Mouse (Mus musculus) hindbrain, embryonic 11.5 days (tissue): ENCODE data around the gene Sox5. TPM values are rescaled to one million over a fixed set of nuclear protein-coding genes. Genes with fewer than 3 reads are reported as not detected.

Source experiments
- ATAC-seq: fragments of 200-750 bp; cut with Nextera tagmentation; 2 replicates; pipeline ENCODE4 v1.8.0; 2017; ENCODE audit warnings: mild to moderate bottlenecking, moderate TSS enrichment, moderate library complexity; ENCODE audit not compliant: low FRiP score
- DNase-seq: peaks from one replicate; pipeline ENCODE4 v3.0.0-alpha.2; 2015; ENCODE audit warnings: low spot score
- H3K27ac ChIP-seq: fragments of 300-500 bp; sonication (generic); 2 replicates; pipeline ENCODE4 v1.5.1; 2014; ENCODE audit warnings: mild to moderate bottlenecking, low read depth, low read length
- H3K27me3 ChIP-seq: fragments of 300-500 bp; sonication (generic); 2 replicates; pipeline ENCODE4 v1.6.1; 2014; ENCODE audit warnings: mild to moderate bottlenecking, low read length, moderate library complexity, mixed read lengths; ENCODE audit not compliant: control insufficient read depth, insufficient read depth
- H3K36me3 ChIP-seq: fragments of 300-500 bp; sonication (generic); 2 replicates; pipeline ENCODE4 v1.6.1; 2014; ENCODE audit warnings: mild to moderate bottlenecking, low read length, moderate library complexity, mixed read lengths; ENCODE audit not compliant: control insufficient read depth, insufficient read depth
- H3K4me1 ChIP-seq: fragments of 300-500 bp; sonication (generic); replicated peaks from 2 replicates; pipeline ENCODE4 v1.6.1; 2014; ENCODE audit warnings: low read length, mixed read lengths; ENCODE audit not compliant: control insufficient read depth, insufficient read depth
- H3K4me2 ChIP-seq: fragments of 300-500 bp; sonication (generic); replicated peaks from 2 replicates; pipeline ENCODE4 v1.6.1; 2014; ENCODE audit warnings: mild to moderate bottlenecking, low read depth, low read length
- H3K4me3 ChIP-seq: fragments of 300-500 bp; sonication (generic); 2 replicates; pipeline ENCODE4 v1.5.1; 2014; ENCODE audit warnings: low read depth, low read length
- H3K9ac ChIP-seq: fragments of 300-500 bp; sonication (generic); 2 replicates; pipeline ENCODE4 v1.6.1; 2014; ENCODE audit warnings: low read depth, low read length
- H3K9me3 ChIP-seq: fragments of 300-500 bp; sonication (generic); 2 replicates; pipeline ENCODE4 v1.6.1; 2016; ENCODE audit warnings: low read length; ENCODE audit not compliant: control insufficient read depth
- WGBS: fragments of 180-500 bp; shearing (Covaris S2); extraction: QIAGEN DNeasy Blood & Tissue Kit; methylation state at CpG from one replicate; pipeline ENCODE4 v1.1.7; 2014; 5-methylcytosine and 5-hydroxymethylcytosine counted together
- polyA plus RNA-seq: library from polyadenylated mRNA; unstranded; fragments of >200 nt; fragmentation: Nextera tagmentation; extraction: Ambion mirVana; gene quantifications from 2 replicates; pipeline ENCODE4 v1.2.1, GENCODE M21; 2014

Gene Sox5
- polyA plus RNA-seq, 1 experiment from 2014 or later, result 35.0 TPM

- H3K4me3 ChIP-seq, result no peak overlapping the region
- no peaks in the 10 kb centered on the region for H3K27me3 ChIP-seq
- H3K9me3 ChIP-seq, result no peaks in the 10 kb centered on the region
- no peak overlapping the region for H3K27ac ChIP-seq
- H3K4me1 ChIP-seq, result no peaks in the 10 kb centered on the region
- DNase-seq, result no peak
- 60% methylated on average over 3 of the region's 3 CpGs for whole genome bisulfite sequencing
- no peak overlapping the region for H3K9ac ChIP-seq
- no peak overlapping the region for H3K4me2 ChIP-seq
- ATAC-seq, result no peak
- H3K36me3 ChIP-seq, result no peaks in the 10 kb centered on the region
These were observed 39.2 kb downstream of the Sox5 start for GRCm38 (mm10) chr6:144742559-144742958.

DNA sequence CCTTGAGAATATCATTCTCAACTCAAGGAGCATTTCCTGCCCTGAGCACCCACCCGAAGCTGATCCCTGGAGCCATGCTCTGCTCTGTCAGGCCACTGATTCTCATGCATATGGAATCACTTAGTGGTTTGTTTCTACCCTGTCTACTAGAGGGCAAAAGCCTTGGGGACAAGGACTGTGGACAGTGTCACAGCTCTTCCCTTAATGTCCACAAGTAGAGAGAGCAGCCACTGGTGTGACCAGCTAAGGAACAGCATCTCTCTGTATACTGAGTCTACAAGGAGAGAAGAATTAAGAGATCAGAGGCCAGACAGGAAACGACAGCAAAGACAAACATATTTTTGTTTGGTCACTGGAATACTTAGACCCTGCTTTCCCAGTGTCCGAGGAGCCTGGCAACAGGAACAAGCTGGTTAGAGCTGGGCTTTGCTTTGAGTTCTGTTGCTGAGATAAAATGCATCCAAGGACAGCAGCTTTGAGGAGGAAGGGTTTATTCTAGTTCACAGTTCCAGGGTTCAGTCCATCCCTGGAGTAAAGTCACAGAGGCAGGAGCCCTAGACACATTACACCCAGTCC is 40.6 kb downstream of the Sox5 start:
- H3K4me1 ChIP-seq, result no peaks in the 10 kb centered on the region
- 51% methylated on average over 3 of the region's 3 CpGs for WGBS
- ATAC-seq, result no peak

GRCm38 (mm10) chr6:144740343-144740742 is 41.4 kb downstream of the Sox5 start:
- DNase-seq, result no peak
- Histone ChIP-seq H3K36me3 (no peaks in the 10 kb centered on the region), H3K9me3 (no peaks in the 10 kb centered on the region), H3K27ac (no peak overlapping the region), H3K27me3 (no peaks in the 10 kb centered on the region), H3K4me3 (no peak overlapping the region), H3K4me2 (no peak overlapping the region), H3K4me1 (no peaks in the 10 kb centered on the region), H3K9ac (no peak overlapping the region)
- WGBS, result 94% methylated on average over 3 of the region's 3 CpGs
- no peak for ATAC-seq

More for the DNA sequence above, 40.6 kb downstream of the Sox5 start:
- H3K9me3 ChIP-seq, result no peaks in the 10 kb centered on the region
- no peak overlapping the region for H3K27ac ChIP-seq
- no peaks in the 10 kb centered on the region for H3K27me3 ChIP-seq
- no peaks in the 10 kb centered on the region for H3K36me3 ChIP-seq
- H3K4me3 ChIP-seq, result no peak overlapping the region
- no peak overlapping the region for H3K4me2 ChIP-seq
- no peak overlapping the region for H3K9ac ChIP-seq
- no peak for DNase-seq

GRCm38 (mm10) chr6:144739753-144740152 is 42.0 kb downstream of the Sox5 start:
- DNase-seq, result no peak
- Histone ChIP-seq H3K4me3 (no peak overlapping the region), H3K9ac (no peak overlapping the region), H3K4me2 (no peak overlapping the region), H3K27me3 (no peaks in the 10 kb centered on the region), H3K36me3 (no peaks in the 10 kb centered on the region), H3K4me1 (no peaks in the 10 kb centered on the region), H3K27ac (no peak overlapping the region), H3K9me3 (no peaks in the 10 kb centered on the region)
- 88% methylated on average over 2 of the region's 2 CpGs for WGBS
- ATAC-seq, result no peak

- H3K9me3 ChIP-seq, result no peaks in the 10 kb centered on the region
- WGBS, result 90% methylated on average over 5 of the region's 5 CpGs
- H3K36me3 ChIP-seq, result no peaks in the 10 kb centered on the region
These were observed 44.0 kb downstream of the Sox5 start for GRCm38 (mm10) chr6:144737786-144738185.

GRCm38 (mm10) chr6:144731251-144731970 is 50.4 kb downstream of the Sox5 start:
- DNase-seq, result no peak
- Histone ChIP-seq H3K9me3 (no peaks in the 10 kb centered on the region), H3K4me1 (no peaks in the 10 kb centered on the region), H3K36me3 (no peaks in the 10 kb centered on the region), H3K27ac (no peak overlapping the region), H3K27me3 (no peaks in the 10 kb centered on the region), H3K4me3 (no peak overlapping the region), H3K9ac (no peak overlapping the region), H3K4me2 (no peak overlapping the region)
- ATAC-seq, result no peak
- WGBS, result 92% methylated on average over 10 of the region's 10 CpGs

More at GRCm38 (mm10) chr6:144737786-144738185, 44.0 kb downstream of the Sox5 start:
- no peaks in the 10 kb centered on the region for H3K4me1 ChIP-seq
- H3K4me3 ChIP-seq, result no peak overlapping the region
- H3K27me3 ChIP-seq, result no peaks in the 10 kb centered on the region
- no peak overlapping the region for H3K9ac ChIP-seq
- ATAC-seq, result no peak
- H3K4me2 ChIP-seq, result no peak overlapping the region
- DNase-seq, result no peak
- H3K27ac ChIP-seq, result no peak overlapping the region

- DNase-seq (no peak), ATAC-seq (no peak)
- Histone ChIP-seq H3K27ac (no peak overlapping the region), H3K4me3 (no peak overlapping the region), H3K4me1 (no peaks in the 10 kb centered on the region), H3K4me2 (no peak overlapping the region), H3K36me3 (no peaks in the 10 kb centered on the region), H3K27me3 (no peaks in the 10 kb centered on the region), H3K9me3 (no peaks in the 10 kb centered on the region), H3K9ac (no peak overlapping the region)
- 71% methylated on average over 12 of the region's 12 CpGs for WGBS
These were observed 58.1 kb downstream of the Sox5 start for GRCm38 (mm10) chr6:144723530-144724144.

DNA sequence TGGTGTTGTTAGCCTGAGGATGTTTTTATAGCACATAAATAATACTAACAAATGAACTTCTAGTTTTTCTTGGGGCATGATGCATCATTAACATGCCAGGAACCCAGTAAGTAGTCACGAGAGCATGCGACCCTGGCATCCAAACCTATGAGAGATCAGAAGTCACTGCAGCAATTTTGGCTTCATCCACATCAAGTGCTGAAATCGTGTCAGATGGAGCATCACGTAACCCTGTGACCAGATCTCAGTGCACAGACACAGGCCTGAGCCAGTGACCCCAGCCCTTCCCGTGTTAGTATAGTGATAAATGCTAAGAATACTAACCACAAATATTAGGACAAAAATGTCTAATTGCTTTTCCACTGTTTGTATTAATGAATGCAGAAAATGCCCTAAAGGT is 58.8 kb downstream of the Sox5 start:
- Histone ChIP-seq H3K27ac (no peak overlapping the region), H3K4me2 (no peak overlapping the region), H3K9ac (no peak overlapping the region), H3K9me3 (no peaks in the 10 kb centered on the region), H3K27me3 (no peaks in the 10 kb centered on the region), H3K4me1 (no peaks in the 10 kb centered on the region), H3K4me3 (no peak overlapping the region), H3K36me3 (no peaks in the 10 kb centered on the region)
- WGBS, result 89% methylated on average over 5 of the region's 5 CpGs
- DNase-seq, result no peak
- no peak for ATAC-seq

GRCm38 (mm10) chr6:144720846-144721245 is 60.9 kb downstream of the Sox5 start:
- Histone ChIP-seq H3K4me2 (no peak overlapping the region), H3K4me1 (no peaks in the 10 kb centered on the region), H3K4me3 (no peak overlapping the region), H3K36me3 (no peaks in the 10 kb centered on the region), H3K9ac (no peak overlapping the region), H3K27me3 (no peaks in the 10 kb centered on the region), H3K27ac (no peak overlapping the region), H3K9me3 (no peaks in the 10 kb centered on the region)
- no peak for ATAC-seq
- no peak for DNase-seq
- WGBS, result 95% methylated on average over 13 of the region's 13 CpGs
